Mouse (Mus musculus): ENCODE data around the gene Zfp354a. TPM values are rescaled to one million over a fixed set of nuclear protein-coding genes. Genes with fewer than 3 reads are reported as not detected.
"Not testable (repeated sequence)": the region's sequence is repeated elsewhere in the genome, so short reads cannot be mapped to it uniquely, and the experiment has no call there.

Zfp354a gene
- 9.1 and 10.5 TPM in 2 replicates for polyA plus RNA-seq (2014; fragmentation: Nextera tagmentation; extraction: Ambion mirVana)

- Histone ChIP-seq H3K9me3 (ENCODE audit: control insufficient read depth, low read length) (no peaks in the 10 kb centered on the region), H3K4me2 (replicated peaks; ENCODE audit: low read depth, low read length) (peak within 1 kb of the TSS; percentile 84), H3K4me3 (ENCODE audit: low read depth, low read length) (peak within 1 kb of the TSS; percentile 83), H3K27me3 (ENCODE audit: control insufficient read depth, insufficient read depth, low read length) (no peaks in the 10 kb centered on the region), H3K36me3 (ENCODE audit: control insufficient read depth, insufficient read depth, low read length) (no peaks in the 10 kb centered on the region), H3K27ac (ENCODE audit: low read depth, low read length) (peak within 1 kb of the TSS; percentile 61; the same call in 1 of the 2 replicates), H3K9ac (ENCODE audit: low read depth, low read length) (peak within 1 kb of the TSS; percentile 85), H3K4me1 (replicated peaks; ENCODE audit: control insufficient read depth, insufficient read depth, low read length) (no peaks in the 10 kb centered on the region)
- DNase-seq (ENCODE audit: low spot score) = peak; percentile 89
- ATAC-seq (ENCODE audit: low FRiP score) = peak; percentile 94
- under 1% methylated on average over 32 of the region's 32 CpGs for WGBS
Observed at GRCm38 (mm10) chr11:51059151-51059571, at the start of gene Zfp354a. Zfp354a (plus strand) TSS chr11:51059257.

- Histone ChIP-seq H3K27ac (ENCODE audit: low read depth, low read length) (no peak overlapping the region), H3K4me1 (replicated peaks; ENCODE audit: control insufficient read depth, insufficient read depth, low read length) (no peaks in the 10 kb centered on the region), H3K9ac (ENCODE audit: low read depth, low read length) (no peak overlapping the region), H3K27me3 (ENCODE audit: control insufficient read depth, insufficient read depth, low read length) (no peaks in the 10 kb centered on the region), H3K4me2 (replicated peaks; ENCODE audit: low read depth, low read length) (no peak overlapping the region), H3K4me3 (ENCODE audit: low read depth, low read length) (no peak overlapping the region), H3K36me3 (ENCODE audit: control insufficient read depth, insufficient read depth, low read length) (no peaks in the 10 kb centered on the region), H3K9me3 (ENCODE audit: control insufficient read depth, low read length) (no peaks in the 10 kb centered on the region)
- WGBS = 89% methylated on average over 5 of the region's 5 CpGs
- no peak for DNase-seq (ENCODE audit: low spot score)
- no peak for ATAC-seq (ENCODE audit: low FRiP score)
Observed at GRCm38 (mm10) chr11:51011821-51012220, 47.2 kb upstream of the Zfp354a start.

GRCm38 (mm10) chr11:51013936-51014335, 45.1 kb upstream of the Zfp354a start, which contains the start of gene Olfr54:
Olfr54 (plus strand) TSS chr11:51014236.
- H3K4me2 ChIP-seq (replicated peaks; ENCODE audit: low read depth, low read length) = no peak within 1 kb of the TSS
- no peak within 1 kb of the TSS for H3K4me3 ChIP-seq (ENCODE audit: low read depth, low read length)
- no peak within 1 kb of the TSS for H3K9ac ChIP-seq (ENCODE audit: low read depth, low read length)
- no peak for ATAC-seq (ENCODE audit: low FRiP score)
- DNase-seq (ENCODE audit: low spot score) = no peak
- no peaks in the 10 kb centered on the region for H3K9me3 ChIP-seq (ENCODE audit: control insufficient read depth, low read length)
- no peaks in the 10 kb centered on the region for H3K36me3 ChIP-seq (ENCODE audit: control insufficient read depth, insufficient read depth, low read length)
- H3K4me1 ChIP-seq (replicated peaks; ENCODE audit: control insufficient read depth, insufficient read depth, low read length) = no peaks in the 10 kb centered on the region
- WGBS = 87% methylated on average over 1 of the region's 1 CpGs
- H3K27me3 ChIP-seq (ENCODE audit: control insufficient read depth, insufficient read depth, low read length) = no peaks in the 10 kb centered on the region
- H3K27ac ChIP-seq (ENCODE audit: low read depth, low read length) = no peak within 1 kb of the TSS

- no peak overlapping the region for H3K27ac ChIP-seq (ENCODE audit: low read depth, low read length)
- no peak overlapping the region for H3K4me3 ChIP-seq (ENCODE audit: low read depth, low read length)
- no peak overlapping the region for H3K9ac ChIP-seq (ENCODE audit: low read depth, low read length)
- no peak overlapping the region for H3K4me2 ChIP-seq (replicated peaks; ENCODE audit: low read depth, low read length)
- no peaks in the 10 kb centered on the region for H3K4me1 ChIP-seq (replicated peaks; ENCODE audit: control insufficient read depth, insufficient read depth, low read length)
- DNase-seq (ENCODE audit: low spot score) = no peak
- no peak for ATAC-seq (ENCODE audit: low FRiP score)
- H3K27me3 ChIP-seq (ENCODE audit: control insufficient read depth, insufficient read depth, low read length) = no peaks in the 10 kb centered on the region
- 49% methylated on average over 2 of the region's 2 CpGs for WGBS
- H3K9me3 ChIP-seq (ENCODE audit: control insufficient read depth, low read length) = no peaks in the 10 kb centered on the region
- no peaks in the 10 kb centered on the region for H3K36me3 ChIP-seq (ENCODE audit: control insufficient read depth, insufficient read depth, low read length)
Observed at GRCm38 (mm10) chr11:51016341-51016740, 42.7 kb upstream of the Zfp354a start.

- H3K9me3 ChIP-seq (ENCODE audit: control insufficient read depth, low read length); DNase-seq (ENCODE audit: low spot score); H3K27ac ChIP-seq (ENCODE audit: low read depth, low read length); H3K4me1 ChIP-seq (replicated peaks; ENCODE audit: control insufficient read depth, insufficient read depth, low read length); H3K27me3 ChIP-seq (ENCODE audit: control insufficient read depth, insufficient read depth, low read length); ATAC-seq (ENCODE audit: low FRiP score); H3K9ac ChIP-seq (ENCODE audit: low read depth, low read length); H3K4me3 ChIP-seq (ENCODE audit: low read depth, low read length); H3K4me2 ChIP-seq (replicated peaks; ENCODE audit: low read depth, low read length); H3K36me3 ChIP-seq (ENCODE audit: control insufficient read depth, insufficient read depth, low read length): not testable (repeated sequence)
- WGBS = 85% methylated on average over 11 of the region's 11 CpGs
Observed at GRCm38 (mm10) chr11:51026811-51027210, 32.2 kb upstream of the Zfp354a start.

- not testable (repeated sequence) for H3K36me3 ChIP-seq (ENCODE audit: control insufficient read depth, insufficient read depth, low read length); H3K4me2 ChIP-seq (replicated peaks; ENCODE audit: low read depth, low read length); H3K27me3 ChIP-seq (ENCODE audit: control insufficient read depth, insufficient read depth, low read length); H3K9ac ChIP-seq (ENCODE audit: low read depth, low read length); H3K9me3 ChIP-seq (ENCODE audit: control insufficient read depth, low read length); DNase-seq (ENCODE audit: low spot score); H3K4me1 ChIP-seq (replicated peaks; ENCODE audit: control insufficient read depth, insufficient read depth, low read length); H3K4me3 ChIP-seq (ENCODE audit: low read depth, low read length); ATAC-seq (ENCODE audit: low FRiP score); H3K27ac ChIP-seq (ENCODE audit: low read depth, low read length)
- 80% methylated on average over 8 of the region's 8 CpGs for WGBS
Observed at GRCm38 (mm10) chr11:51029381-51029780, 29.7 kb upstream of the Zfp354a start.

- Histone ChIP-seq H3K4me2 (replicated peaks; ENCODE audit: low read depth, low read length) (no peak overlapping the region), H3K9me3 (ENCODE audit: control insufficient read depth, low read length) (no peaks in the 10 kb centered on the region), H3K4me1 (replicated peaks; ENCODE audit: control insufficient read depth, insufficient read depth, low read length) (no peaks in the 10 kb centered on the region), H3K36me3 (ENCODE audit: control insufficient read depth, insufficient read depth, low read length) (no peaks in the 10 kb centered on the region), H3K4me3 (ENCODE audit: low read depth, low read length) (no peak overlapping the region), H3K27ac (ENCODE audit: low read depth, low read length) (no peak overlapping the region), H3K27me3 (ENCODE audit: control insufficient read depth, insufficient read depth, low read length) (no peaks in the 10 kb centered on the region), H3K9ac (ENCODE audit: low read depth, low read length) (no peak overlapping the region)
- 79% methylated on average over 2 of the region's 2 CpGs for WGBS
- no peak for ATAC-seq (ENCODE audit: low FRiP score)
- DNase-seq (ENCODE audit: low spot score) = no peak
Observed at GRCm38 (mm10) chr11:51030225-51030624, 28.8 kb upstream of the Zfp354a start.

GRCm38 (mm10) chr11:51032851-51033250, 26.2 kb upstream of the Zfp354a start:
- Histone ChIP-seq H3K9ac (ENCODE audit: low read depth, low read length) (no peak overlapping the region), H3K27ac (ENCODE audit: low read depth, low read length) (no peak overlapping the region), H3K9me3 (ENCODE audit: control insufficient read depth, low read length) (no peaks in the 10 kb centered on the region), H3K36me3 (ENCODE audit: control insufficient read depth, insufficient read depth, low read length) (no peaks in the 10 kb centered on the region), H3K4me2 (replicated peaks; ENCODE audit: low read depth, low read length) (no peak overlapping the region), H3K4me1 (replicated peaks; ENCODE audit: control insufficient read depth, insufficient read depth, low read length) (no peaks in the 10 kb centered on the region), H3K4me3 (ENCODE audit: low read depth, low read length) (no peak overlapping the region), H3K27me3 (ENCODE audit: control insufficient read depth, insufficient read depth, low read length) (no peaks in the 10 kb centered on the region)
- peak; percentile 80 for DNase-seq (ENCODE audit: low spot score)
- 16% methylated on average over 1 of the region's 1 CpGs for WGBS
- ATAC-seq (ENCODE audit: low FRiP score) = no peak

- ATAC-seq (ENCODE audit: low FRiP score); H3K4me2 ChIP-seq (replicated peaks; ENCODE audit: low read depth, low read length); DNase-seq (ENCODE audit: low spot score); H3K36me3 ChIP-seq (ENCODE audit: control insufficient read depth, insufficient read depth, low read length); H3K9ac ChIP-seq (ENCODE audit: low read depth, low read length); H3K27me3 ChIP-seq (ENCODE audit: control insufficient read depth, insufficient read depth, low read length); H3K9me3 ChIP-seq (ENCODE audit: control insufficient read depth, low read length); H3K4me1 ChIP-seq (replicated peaks; ENCODE audit: control insufficient read depth, insufficient read depth, low read length); H3K4me3 ChIP-seq (ENCODE audit: low read depth, low read length); H3K27ac ChIP-seq (ENCODE audit: low read depth, low read length): not testable (repeated sequence)
Observed at GRCm38 (mm10) chr11:51034141-51034540, 24.9 kb upstream of the Zfp354a start.
